Mouse (Mus musculus): ENCODE results near the gene Fbxl20.
"Not testable (repeated sequence)": the region's sequence is repeated elsewhere in the genome, so short reads cannot be mapped to it uniquely, and the experiment has no call there.

The Fbxl20 gene

GRCm38 (mm10) chr11:98149786-98150624, at the start of gene Fbxl20:
Gene Fbxl20 (minus strand): TSS chr11:98150403.
- peak; percentile 87 for DNase-seq (ENCODE audit: low read depth)

- peak; percentile 98 for DNase-seq (ENCODE audit: low read depth)
Observed at GRCm38 (mm10) chr11:98192901-98193805, 43.0 kb upstream of the Fbxl20 start, which contains the start of gene Med1. Gene Med1 (minus strand): TSS chr11:98193293.

- no peak for DNase-seq (ENCODE audit: low read depth)
Observed at GRCm38 (mm10) chr11:98190820-98191219, 40.6 kb upstream of the Fbxl20 start.

GRCm38 (mm10) chr11:98187640-98188395, 37.6 kb upstream of the Fbxl20 start:
- no peak for DNase-seq (ENCODE audit: low read depth)

- DNase-seq (ENCODE audit: low read depth) = not testable (repeated sequence)
Observed at GRCm38 (mm10) chr11:98182149-98182548, 31.9 kb upstream of the Fbxl20 start.

GRCm38 (mm10) chr11:98168400-98168799, 18.2 kb upstream of the Fbxl20 start:
- no peak for DNase-seq (ENCODE audit: low read depth)

- no peak for DNase-seq (ENCODE audit: low read depth)
Observed at GRCm38 (mm10) chr11:98155094-98155493, 4.9 kb upstream of the Fbxl20 start.

- no peak for DNase-seq (ENCODE audit: low read depth)
Observed at GRCm38 (mm10) chr11:98150625-98151156, 488 bp upstream of the Fbxl20 start.

- DNase-seq (ENCODE audit: low read depth) = peak; percentile 81
Observed at GRCm38 (mm10) chr11:98149304-98149750, 876 bp downstream of the Fbxl20 start.

GRCm38 (mm10) chr11:98148551-98149301, 1.5 kb downstream of the Fbxl20 start:
- DNase-seq (ENCODE audit: low read depth) = peak; percentile 38

- DNase-seq (ENCODE audit: low read depth) = no peak
Observed at GRCm38 (mm10) chr11:98145856-98146255, 4.3 kb downstream of the Fbxl20 start.

GRCm38 (mm10) chr11:98142545-98142944, 7.7 kb downstream of the Fbxl20 start:
- DNase-seq (ENCODE audit: low read depth) = no peak

- DNase-seq (ENCODE audit: low read depth) = no peak
Observed at GRCm38 (mm10) chr11:98138894-98139293, 11.3 kb downstream of the Fbxl20 start.

GRCm38 (mm10) chr11:98137836-98138235, 12.4 kb downstream of the Fbxl20 start:
- no peak for DNase-seq (ENCODE audit: low read depth)

GRCm38 (mm10) chr11:98134951-98135350, 15.3 kb downstream of the Fbxl20 start:
- no peak for DNase-seq (ENCODE audit: low read depth)

GRCm38 (mm10) chr11:98123424-98123823, 26.8 kb downstream of the Fbxl20 start:
- no peak for DNase-seq (ENCODE audit: low read depth)

- no peak for DNase-seq (ENCODE audit: low read depth)
Observed at GRCm38 (mm10) chr11:98114363-98114762, 35.8 kb downstream of the Fbxl20 start.

GRCm38 (mm10) chr11:98113504-98113903, 36.7 kb downstream of the Fbxl20 start:
- DNase-seq (ENCODE audit: low read depth) = no peak

- no peak for DNase-seq (ENCODE audit: low read depth)
Observed at GRCm38 (mm10) chr11:98109706-98110105, 40.5 kb downstream of the Fbxl20 start.

GRCm38 (mm10) chr11:98101332-98101731, 48.9 kb downstream of the Fbxl20 start:
- DNase-seq (ENCODE audit: low read depth) = no peak

- DNase-seq (ENCODE audit: low read depth) = no peak
Observed at GRCm38 (mm10) chr11:98090583-98090982, 59.6 kb downstream of the Fbxl20 start.
